Mouse (Mus musculus) limb, embryonic 14.5 days (tissue): ENCODE data around the gene Nlrp6. TPM values are rescaled to one million over a fixed set of nuclear protein-coding genes. Genes with fewer than 3 reads are reported as not detected.

Experiments used
- ATAC-seq: fragments of 200-750 bp; cut with Nextera tagmentation; 2 replicates; pipeline ENCODE4 v1.8.0; 2017; ENCODE audit warnings: low read depth, moderate number of reproducible peaks, moderate TSS enrichment; ENCODE audit not compliant: low FRiP score
- DNase-seq: peaks from one replicate; pipeline ENCODE4 v3.0.0-alpha.2; 2015; ENCODE audit warnings: low spot score
- H3K27ac ChIP-seq: fragments of 300-500 bp; sonication (generic); replicated peaks from 2 replicates; pipeline ENCODE4 v1.5.1; 2014; ENCODE audit warnings: low read depth, mild to moderate bottlenecking, low read length, moderate library complexity, mixed read lengths
- H3K27me3 ChIP-seq: fragments of 300-500 bp; sonication (generic); 2 replicates; pipeline ENCODE4 v1.6.1; 2014; ENCODE audit warnings: low read length, mixed read lengths; ENCODE audit not compliant: control insufficient read depth, insufficient read depth
- H3K36me3 ChIP-seq: fragments of 300-500 bp; sonication (generic); 2 replicates; pipeline ENCODE4 v1.6.1; 2014; ENCODE audit warnings: mild to moderate bottlenecking, low read length, moderate library complexity, mixed read lengths; ENCODE audit not compliant: control insufficient read depth, insufficient read depth
- H3K4me1 ChIP-seq: fragments of 300-500 bp; sonication (generic); 2 replicates; pipeline ENCODE4 v1.6.1; 2014; ENCODE audit warnings: antibody characterized with exemption, low read length, mixed read lengths; ENCODE audit not compliant: control insufficient read depth, insufficient read depth
- H3K4me2 ChIP-seq: fragments of 300-500 bp; sonication (generic); replicated peaks from 2 replicates; pipeline ENCODE4 v1.6.1; 2014; ENCODE audit warnings: low read depth, mild to moderate bottlenecking, low read length, moderate library complexity; ENCODE audit not compliant: severe bottlenecking
- H3K4me3 ChIP-seq: fragments of 300-500 bp; sonication (generic); replicated peaks from 2 replicates; pipeline ENCODE4 v1.5.1; 2014; ENCODE audit warnings: low read length
- H3K9ac ChIP-seq: fragments of 300-500 bp; sonication (generic); 2 replicates; pipeline ENCODE4 v1.6.1; 2014; ENCODE audit warnings: mild to moderate bottlenecking, low read depth, low read length, moderate library complexity; ENCODE audit not compliant: severe bottlenecking
- H3K9me3 ChIP-seq: fragments of 300-500 bp; sonication (generic); 2 replicates; pipeline ENCODE4 v1.6.1; 2016; ENCODE audit warnings: low read length; ENCODE audit not compliant: control insufficient read depth
- POLR2A ChIP-seq: fragments of 200-500 bp; IDR thresholded peaks from 2 replicates; pipeline ENCODE4 v1.8.0; 2012; ENCODE audit warnings: inconsistent platforms, mild to moderate bottlenecking, moderate library complexity, borderline replicate concordance; ENCODE audit not compliant: insufficient read depth, insufficient read length; ENCODE audit errors: extremely low read depth
- WGBS: fragments of 180-500 bp; shearing (Covaris S2); extraction: QIAGEN DNeasy Blood & Tissue Kit; methylation state at CpG from one replicate; pipeline ENCODE4 v1.1.7; 2014; 5-methylcytosine and 5-hydroxymethylcytosine counted together
- polyA plus RNA-seq, 2 experiments: library from polyadenylated mRNA; depleted of rRNA in 1 of 2; stranded (reverse) in 1 of 2; unstranded in 1 of 2; fragments of >200 nt; fragmentation: Nextera tagmentation in 1 of 2; extraction: Ambion mirVana in 1 of 2; gene quantifications; 2 replicates each; pipeline versions ENCODE4 v1.2.1 to v1.2.3; 2012 to 2014

Nlrp6 gene
- polyA plus RNA-seq, 2 experiments: 0.05 TPM; not detected in 1

DNA sequence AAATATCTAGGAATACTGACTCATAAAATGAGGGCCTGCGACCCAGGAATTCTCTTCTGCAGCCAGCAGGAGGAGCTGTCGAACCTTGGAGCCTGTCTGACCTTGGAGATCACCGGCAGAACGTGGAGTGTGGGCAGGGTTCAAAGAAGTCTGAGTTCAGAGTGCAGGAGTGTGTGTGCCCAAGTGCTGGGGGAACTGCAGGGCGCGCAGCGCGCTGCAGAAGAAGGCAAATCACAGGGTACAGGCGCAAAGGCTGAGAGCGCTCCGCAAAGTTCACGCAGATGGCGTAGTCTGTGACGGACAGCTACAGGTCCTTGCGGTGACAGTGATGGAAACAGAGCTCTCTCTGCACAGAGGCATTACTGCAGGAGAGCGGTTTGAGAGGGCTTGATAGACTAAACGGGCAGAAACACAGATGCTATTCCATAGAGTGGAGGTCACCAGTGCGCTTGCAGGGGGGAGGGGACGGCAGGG, 12.0 kb upstream of the Nlrp6 start:
- H3K27me3 ChIP-seq: no peaks in the 10 kb centered on the region
- H3K27ac ChIP-seq: no peak overlapping the region
- no peaks in the 10 kb centered on the region for H3K9me3 ChIP-seq
- DNase-seq: peak; percentile 64
- H3K4me2 ChIP-seq: peak overlapping the region; percentile 73
- peak overlapping the region; percentile 35 for H3K4me3 ChIP-seq
- TF ChIP-seq POLR2A: no peak
- WGBS: 5% methylated on average over 19 of the region's 19 CpGs
- H3K36me3 ChIP-seq: no peaks in the 10 kb centered on the region
- peak overlapping the region; percentile 44 for H3K9ac ChIP-seq
- ATAC-seq: peak; percentile 82
- 0 out of 2 replicates have a peak, but pooled peaks cover 3% of the 10 kb centered on the region for H3K4me1 ChIP-seq

DNA sequence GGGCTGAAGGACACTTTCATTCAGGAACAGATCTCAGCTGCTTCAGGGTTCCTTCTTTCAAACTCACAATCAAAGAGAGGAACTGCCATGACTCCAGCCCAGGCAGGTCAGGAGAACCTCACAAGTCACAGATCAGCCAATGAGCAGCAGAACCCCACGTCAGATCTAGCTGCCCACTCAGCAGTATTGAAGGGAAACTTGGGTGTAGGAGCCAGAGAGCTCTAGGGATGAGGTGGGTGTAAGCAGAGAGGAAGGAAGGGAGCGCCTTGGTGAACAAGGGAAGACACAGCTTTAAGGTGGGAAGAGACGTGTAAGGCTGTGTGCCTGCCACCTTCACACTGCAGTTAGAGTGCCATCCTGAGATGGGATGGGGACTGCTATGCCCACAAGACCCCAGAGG, 8.4 kb upstream of the Nlrp6 start:
- Histone ChIP-seq H3K27me3 (no peaks in the 10 kb centered on the region), H3K4me2 (no peak overlapping the region), H3K36me3 (no peaks in the 10 kb centered on the region), H3K9ac (no peak overlapping the region), H3K4me1 (0 out of 2 replicates have a peak, but pooled peaks cover 3% of the 10 kb centered on the region), H3K9me3 (no peaks in the 10 kb centered on the region), H3K27ac (no peak overlapping the region), H3K4me3 (no peak overlapping the region)
- 66% methylated on average over 3 of the region's 3 CpGs for WGBS
- ATAC-seq (no peak), DNase-seq (no peak)
- no peak for TF ChIP-seq POLR2A

DNA sequence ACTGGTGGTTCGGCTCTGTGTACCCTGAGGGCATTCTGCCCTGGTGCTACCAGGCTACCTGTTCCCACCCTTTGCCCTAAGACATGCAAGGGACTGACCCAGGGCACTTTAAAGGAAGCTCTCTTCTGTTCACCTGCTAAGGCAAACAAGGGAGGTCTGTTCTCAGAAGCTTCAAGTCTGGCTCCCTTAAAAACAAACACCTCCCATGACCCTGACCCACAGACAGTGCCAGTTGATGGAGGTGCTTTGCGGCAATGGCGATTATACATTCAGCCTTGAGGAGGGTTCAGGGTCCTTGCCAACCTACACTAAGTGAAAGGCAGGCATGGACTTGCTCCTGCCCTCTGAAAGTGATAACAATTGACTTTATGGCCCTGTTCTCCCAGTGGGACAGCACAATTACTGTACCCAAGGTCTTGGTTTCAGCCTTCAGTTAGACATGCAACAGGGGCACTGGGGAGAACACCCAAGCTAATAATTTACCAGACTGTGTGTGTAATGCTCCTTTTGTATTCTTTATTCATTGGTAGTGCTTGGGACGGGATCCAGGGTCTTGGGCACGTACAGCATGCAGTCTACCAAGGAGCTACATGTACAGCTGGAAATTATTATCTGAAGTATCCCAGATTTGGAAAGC, 7.7 kb upstream of the Nlrp6 start:
- 62% methylated on average over 5 of the region's 5 CpGs for WGBS
- 0 out of 2 replicates have a peak, but pooled peaks cover 3% of the 10 kb centered on the region for H3K4me1 ChIP-seq
- no peaks in the 10 kb centered on the region for H3K9me3 ChIP-seq
- DNase-seq (no peak), ATAC-seq (no peak)
- no peak overlapping the region for H3K4me3 ChIP-seq
- no peaks in the 10 kb centered on the region for H3K27me3 ChIP-seq
- no peak for TF ChIP-seq POLR2A
- H3K9ac ChIP-seq: no peak overlapping the region
- H3K27ac ChIP-seq: no peak overlapping the region
- H3K4me2 ChIP-seq: no peak overlapping the region
- H3K36me3 ChIP-seq: no peaks in the 10 kb centered on the region

DNA sequence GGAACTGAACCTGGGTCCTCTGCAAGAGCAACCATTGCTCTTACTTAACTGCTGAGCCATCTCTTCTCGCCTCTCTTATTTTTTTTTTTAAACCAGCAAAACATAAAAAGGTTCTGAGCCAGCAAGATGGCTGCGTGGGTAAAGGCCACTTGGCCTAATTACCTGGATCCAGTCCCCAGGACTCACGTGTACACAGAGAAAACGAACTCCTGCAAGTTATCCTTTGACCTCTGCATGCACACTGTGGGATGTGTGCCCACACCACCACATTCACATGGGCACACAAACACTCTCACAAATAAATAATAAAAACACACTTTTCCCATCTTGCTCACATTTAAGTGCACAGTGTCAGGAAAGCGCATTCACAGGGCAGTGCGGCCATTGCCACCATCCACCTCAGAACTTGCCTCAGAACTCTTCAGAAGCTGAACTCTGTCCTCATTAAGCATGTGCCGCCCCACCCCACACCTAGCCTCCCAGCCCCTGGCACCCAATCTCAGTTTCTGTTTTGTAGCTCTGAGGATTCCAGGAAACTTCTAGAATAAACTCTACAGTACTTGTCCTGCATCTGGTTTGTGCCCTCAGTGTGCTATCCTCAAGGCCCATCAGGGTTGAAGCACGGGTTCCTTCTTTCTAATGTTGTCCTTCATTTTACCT, 6.5 kb upstream of the Nlrp6 start:
- no peak overlapping the region for H3K4me3 ChIP-seq
- H3K27me3 ChIP-seq: no peaks in the 10 kb centered on the region
- no peaks in the 10 kb centered on the region for H3K36me3 ChIP-seq
- no peak for ATAC-seq
- no peak for TF ChIP-seq POLR2A
- H3K9ac ChIP-seq: no peak overlapping the region
- no peak overlapping the region for H3K27ac ChIP-seq
- 79% methylated on average over 8 of the region's 8 CpGs for WGBS
- no peaks in the 10 kb centered on the region for H3K9me3 ChIP-seq
- DNase-seq: no peak
- H3K4me1 ChIP-seq: no peaks in the 10 kb centered on the region
- H3K4me2 ChIP-seq: no peak overlapping the region

DNA sequence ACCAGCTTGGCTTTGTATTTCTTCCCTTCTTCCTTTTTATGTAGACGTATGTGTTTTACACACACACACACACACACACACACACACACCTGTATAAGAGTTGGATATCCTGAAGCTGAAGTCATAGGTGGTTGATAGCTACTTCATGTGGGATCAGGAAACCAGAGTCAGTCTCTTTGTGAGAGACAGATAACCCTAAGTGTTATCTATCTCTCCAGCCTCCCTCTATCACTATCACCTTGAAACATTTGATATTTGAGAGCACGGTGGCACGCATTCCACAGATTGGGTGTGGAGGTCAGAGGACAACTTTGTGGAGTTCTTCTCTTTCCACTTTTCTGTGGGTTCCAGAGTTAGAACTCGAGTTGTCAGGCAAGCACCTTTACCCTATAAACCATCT, 791 bp upstream of the Nlrp6 start:
- no peak for ATAC-seq
- H3K9ac ChIP-seq: no peak overlapping the region
- TF ChIP-seq POLR2A: no peak
- peaks cover 7% of the 10 kb centered on the region; the same call in 1 of the 2 replicates for H3K4me1 ChIP-seq
- no peak overlapping the region for H3K4me3 ChIP-seq
- DNase-seq: no peak
- no peak overlapping the region for H3K27ac ChIP-seq
- no peak overlapping the region for H3K4me2 ChIP-seq
- peaks cover 45% of the 10 kb centered on the region for H3K27me3 ChIP-seq
- no peaks in the 10 kb centered on the region for H3K9me3 ChIP-seq
- WGBS: 79% methylated on average over 4 of the region's 4 CpGs
- H3K36me3 ChIP-seq: no peaks in the 10 kb centered on the region
